Mouse (Mus musculus): ENCODE results near the gene Ssr3. TPM values are rescaled to one million over a fixed set of nuclear protein-coding genes. Genes with fewer than 3 reads are reported as not detected.
"Not testable (repeated sequence)": the region's sequence is repeated elsewhere in the genome, so short reads cannot be mapped to it uniquely, and the experiment has no call there.

Gene Ssr3
- polyA plus RNA-seq, 1 experiment from 2014 or later, result 327 TPM

DNA sequence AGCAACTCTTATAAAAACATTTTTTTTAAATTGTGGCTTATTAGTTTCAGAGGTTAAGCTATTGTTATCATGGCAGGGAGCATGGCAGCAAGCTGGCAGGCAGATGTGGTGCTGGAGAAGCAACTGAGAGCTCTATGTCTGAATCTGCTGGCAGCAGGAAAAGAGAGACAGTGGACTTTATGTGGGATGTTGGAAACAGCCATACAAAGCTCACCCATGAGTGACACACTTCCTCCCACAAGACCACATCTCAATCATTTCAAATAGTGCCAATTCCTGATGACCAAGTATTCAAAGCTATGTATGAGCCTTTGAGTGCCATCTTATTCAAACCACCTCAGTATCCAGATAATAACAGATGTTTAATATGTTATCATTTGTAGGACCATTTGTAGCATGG lies 15.5 kb upstream of the Ssr3 start:
- no peak overlapping the region for H3K9ac ChIP-seq (ENCODE audit: low read length)
- no peak overlapping the region for H3K4me2 ChIP-seq (ENCODE audit: low read depth, low read length)
- ATAC-seq (ENCODE audit: insufficient read depth, low FRiP score), result no peak
- H3K27ac ChIP-seq (ENCODE audit: low read length), result no peak overlapping the region
- H3K36me3 ChIP-seq (ENCODE audit: control insufficient read depth, insufficient read depth, low read length), result no peaks in the 10 kb centered on the region
- H3K4me3 ChIP-seq (replicated peaks; ENCODE audit: low read length), result no peak overlapping the region
- no peaks in the 10 kb centered on the region for H3K27me3 ChIP-seq (ENCODE audit: control insufficient read depth, insufficient read depth, low read length)
- H3K9me3 ChIP-seq (replicated peaks; ENCODE audit: control insufficient read depth, low read length), result no peaks in the 10 kb centered on the region
- no peaks in the 10 kb centered on the region for H3K4me1 ChIP-seq (ENCODE audit: control insufficient read depth, insufficient read depth, low read length)

GRCm38 (mm10) chr3:65405781-65406180 lies 13.4 kb upstream of the Ssr3 start:
- Histone ChIP-seq H3K9me3 (replicated peaks; ENCODE audit: control insufficient read depth, low read length) (no peaks in the 10 kb centered on the region), H3K9ac (ENCODE audit: low read length) (no peak overlapping the region), H3K27me3 (ENCODE audit: control insufficient read depth, insufficient read depth, low read length) (no peaks in the 10 kb centered on the region), H3K4me1 (ENCODE audit: control insufficient read depth, insufficient read depth, low read length) (no peaks in the 10 kb centered on the region), H3K36me3 (ENCODE audit: control insufficient read depth, insufficient read depth, low read length) (no peaks in the 10 kb centered on the region), H3K27ac (ENCODE audit: low read length) (no peak overlapping the region), H3K4me2 (ENCODE audit: low read depth, low read length) (no peak overlapping the region), H3K4me3 (replicated peaks; ENCODE audit: low read length) (no peak overlapping the region)
- WGBS, result 75% methylated on average over 4 of the region's 4 CpGs
- ATAC-seq (ENCODE audit: insufficient read depth, low FRiP score), result no peak

GRCm38 (mm10) chr3:65397566-65397965 lies 5.1 kb upstream of the Ssr3 start:
- no peak overlapping the region for H3K4me3 ChIP-seq (replicated peaks; ENCODE audit: low read length)
- H3K4me1 ChIP-seq (ENCODE audit: control insufficient read depth, insufficient read depth, low read length), result no peaks in the 10 kb centered on the region
- WGBS, result 88% methylated on average over 3 of the region's 3 CpGs
- H3K27ac ChIP-seq (ENCODE audit: low read length), result no peak overlapping the region
- no peaks in the 10 kb centered on the region for H3K27me3 ChIP-seq (ENCODE audit: control insufficient read depth, insufficient read depth, low read length)
- H3K36me3 ChIP-seq (ENCODE audit: control insufficient read depth, insufficient read depth, low read length), result no peaks in the 10 kb centered on the region
- no peak for ATAC-seq (ENCODE audit: insufficient read depth, low FRiP score)
- H3K4me2 ChIP-seq (ENCODE audit: low read depth, low read length), result no peak overlapping the region
- no peaks in the 10 kb centered on the region for H3K9me3 ChIP-seq (replicated peaks; ENCODE audit: control insufficient read depth, low read length)
- no peak overlapping the region for H3K9ac ChIP-seq (ENCODE audit: low read length)

DNA sequence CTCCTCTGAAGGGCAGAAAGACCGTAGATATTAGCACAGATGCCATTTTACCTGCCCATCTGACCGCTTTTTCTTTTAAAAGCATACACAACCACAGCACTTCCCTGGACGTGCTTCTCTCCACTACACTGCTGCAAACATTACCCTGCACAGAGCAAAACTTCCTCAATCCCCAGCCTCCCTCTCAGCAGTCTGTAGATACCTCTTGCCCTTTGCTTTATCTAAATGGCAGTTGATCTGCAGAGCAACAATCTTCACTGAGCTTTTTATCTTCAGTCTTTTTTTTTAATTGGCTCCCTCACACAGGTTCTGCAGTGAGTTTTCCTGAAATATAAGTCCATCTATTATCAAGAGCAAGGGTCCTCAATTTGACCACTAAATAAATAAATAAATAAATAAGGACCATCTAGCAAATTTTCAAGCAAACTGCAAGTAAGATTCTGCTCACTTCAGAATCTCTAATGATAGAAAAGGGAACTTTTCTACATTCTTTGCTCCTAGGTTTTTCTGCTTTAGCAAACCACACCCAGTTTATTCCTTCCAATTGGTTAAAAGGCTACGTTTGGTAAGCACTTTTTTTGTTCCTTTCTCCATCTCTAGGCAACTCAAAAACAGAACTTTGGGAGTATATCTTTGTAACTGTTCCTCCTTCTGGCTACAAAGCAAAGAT lies 4.5 kb upstream of the Ssr3 start:
- no peaks in the 10 kb centered on the region for H3K36me3 ChIP-seq (ENCODE audit: control insufficient read depth, insufficient read depth, low read length)
- no peaks in the 10 kb centered on the region for H3K9me3 ChIP-seq (replicated peaks; ENCODE audit: control insufficient read depth, low read length)
- H3K27me3 ChIP-seq (ENCODE audit: control insufficient read depth, insufficient read depth, low read length), result no peaks in the 10 kb centered on the region
- no peak overlapping the region for H3K9ac ChIP-seq (ENCODE audit: low read length)
- no peak overlapping the region for H3K4me2 ChIP-seq (ENCODE audit: low read depth, low read length)
- no peak overlapping the region for H3K27ac ChIP-seq (ENCODE audit: low read length)
- no peaks in the 10 kb centered on the region for H3K4me1 ChIP-seq (ENCODE audit: control insufficient read depth, insufficient read depth, low read length)
- ATAC-seq (ENCODE audit: insufficient read depth, low FRiP score), result no peak
- WGBS, result 71% methylated on average over 4 of the region's 4 CpGs
- H3K4me3 ChIP-seq (replicated peaks; ENCODE audit: low read length), result no peak overlapping the region

- H3K4me1 ChIP-seq (ENCODE audit: control insufficient read depth, insufficient read depth, low read length); H3K9me3 ChIP-seq (replicated peaks; ENCODE audit: control insufficient read depth, low read length); H3K9ac ChIP-seq (ENCODE audit: low read length); H3K36me3 ChIP-seq (ENCODE audit: control insufficient read depth, insufficient read depth, low read length); H3K4me2 ChIP-seq (ENCODE audit: low read depth, low read length); H3K27me3 ChIP-seq (ENCODE audit: control insufficient read depth, insufficient read depth, low read length); ATAC-seq (ENCODE audit: insufficient read depth, low FRiP score); H3K27ac ChIP-seq (ENCODE audit: low read length); H3K4me3 ChIP-seq (replicated peaks; ENCODE audit: low read length): not testable (repeated sequence)
- 95% methylated on average over 1 of the region's 1 CpGs for WGBS
Observed at GRCm38 (mm10) chr3:65395111-65395510, 2.7 kb upstream of the Ssr3 start.

- H3K9me3 ChIP-seq (replicated peaks; ENCODE audit: control insufficient read depth, low read length), result no peaks in the 10 kb centered on the region
- peak overlapping the region; percentile 89 for H3K9ac ChIP-seq (ENCODE audit: low read length)
- H3K4me3 ChIP-seq (replicated peaks; ENCODE audit: low read length), result peak overlapping the region; percentile 79
- no peaks in the 10 kb centered on the region for H3K27me3 ChIP-seq (ENCODE audit: control insufficient read depth, insufficient read depth, low read length)
- peak; percentile 56 for ATAC-seq (ENCODE audit: insufficient read depth, low FRiP score)
- WGBS, result 0% methylated on average over 37 of the region's 37 CpGs
- peaks cover 3% of the 10 kb centered on the region for H3K4me1 ChIP-seq (ENCODE audit: control insufficient read depth, insufficient read depth, low read length)
- peaks cover 21% of the 10 kb centered on the region for H3K36me3 ChIP-seq (ENCODE audit: control insufficient read depth, insufficient read depth, low read length)
- H3K27ac ChIP-seq (ENCODE audit: low read length), result peak overlapping the region; percentile 89
- H3K4me2 ChIP-seq (ENCODE audit: low read depth, low read length), result peak overlapping the region; percentile 84
Observed at GRCm38 (mm10) chr3:65391784-65392420, 521 bp downstream of the Ssr3 start.

GRCm38 (mm10) chr3:65391222-65391783 lies 1.1 kb downstream of the Ssr3 start:
- Histone ChIP-seq H3K27ac (ENCODE audit: low read length) (peak overlapping the region; percentile 89), H3K4me2 (ENCODE audit: low read depth, low read length) (peak overlapping the region; percentile 84), H3K9me3 (replicated peaks; ENCODE audit: control insufficient read depth, low read length) (no peaks in the 10 kb centered on the region), H3K27me3 (ENCODE audit: control insufficient read depth, insufficient read depth, low read length) (no peaks in the 10 kb centered on the region), H3K9ac (ENCODE audit: low read length) (peak overlapping the region; percentile 89), H3K36me3 (ENCODE audit: control insufficient read depth, insufficient read depth, low read length) (peaks cover 27% of the 10 kb centered on the region), H3K4me1 (ENCODE audit: control insufficient read depth, insufficient read depth, low read length) (peaks cover 3% of the 10 kb centered on the region), H3K4me3 (replicated peaks; ENCODE audit: low read length) (peak overlapping the region; percentile 79)
- no peak for ATAC-seq (ENCODE audit: insufficient read depth, low FRiP score)
- WGBS, result 23% methylated on average over 6 of the region's 6 CpGs

- no peaks in the 10 kb centered on the region; the same call in 1 of the 2 replicates for H3K4me1 ChIP-seq (ENCODE audit: control insufficient read depth, insufficient read depth, low read length)
- H3K4me2 ChIP-seq (ENCODE audit: low read depth, low read length), result no peak overlapping the region
- no peak for ATAC-seq (ENCODE audit: insufficient read depth, low FRiP score)
- no peak overlapping the region for H3K4me3 ChIP-seq (replicated peaks; ENCODE audit: low read length)
- no peak overlapping the region for H3K27ac ChIP-seq (ENCODE audit: low read length)
- peaks cover 49% of the 10 kb centered on the region for H3K36me3 ChIP-seq (ENCODE audit: control insufficient read depth, insufficient read depth, low read length)
- H3K9ac ChIP-seq (ENCODE audit: low read length), result no peak overlapping the region
- H3K27me3 ChIP-seq (ENCODE audit: control insufficient read depth, insufficient read depth, low read length), result no peaks in the 10 kb centered on the region
- no peaks in the 10 kb centered on the region for H3K9me3 ChIP-seq (replicated peaks; ENCODE audit: control insufficient read depth, low read length)
Observed at GRCm38 (mm10) chr3:65385771-65386170, 6.7 kb downstream of the Ssr3 start.

GRCm38 (mm10) chr3:65384431-65384830 lies 8.0 kb downstream of the Ssr3 start:
- no peak overlapping the region for H3K27ac ChIP-seq (ENCODE audit: low read length)
- 78% methylated on average over 3 of the region's 3 CpGs for WGBS
- no peak overlapping the region for H3K9ac ChIP-seq (ENCODE audit: low read length)
- H3K4me2 ChIP-seq (ENCODE audit: low read depth, low read length), result no peak overlapping the region
- no peaks in the 10 kb centered on the region for H3K27me3 ChIP-seq (ENCODE audit: control insufficient read depth, insufficient read depth, low read length)
- peaks cover 45% of the 10 kb centered on the region for H3K36me3 ChIP-seq (ENCODE audit: control insufficient read depth, insufficient read depth, low read length)
- no peak overlapping the region for H3K4me3 ChIP-seq (replicated peaks; ENCODE audit: low read length)
- H3K9me3 ChIP-seq (replicated peaks; ENCODE audit: control insufficient read depth, low read length), result no peaks in the 10 kb centered on the region
- H3K4me1 ChIP-seq (ENCODE audit: control insufficient read depth, insufficient read depth, low read length), result no peaks in the 10 kb centered on the region
- no peak for ATAC-seq (ENCODE audit: insufficient read depth, low FRiP score)
